In genomic region chr6:108660206-108660877, GRCm38 (mm10) we compare ENCODE assay signal across 1 mouse cellular context.
TF ChIP-seq lines count a peak whose summit lies in the region.

Gene Bhlhe40 (plus strand): TSS chr6:108660629.

TF ChIP-seq in CH12.LX, 34 proteins besides CTCF, POLR2A, EP300 and RAD21 (continued from another document):
- TF ChIP-seq MAFK (IDR thresholded peaks at IDR 0.05; ENCODE audit: insufficient replicate concordance, low read length) (no peak), IRF4 (IDR thresholded peaks at IDR 0.05; ENCODE audit: low read depth, low read length) (peak; percentile 62), NELFE (IDR thresholded peaks at IDR 0.05; ENCODE audit: low read depth, low read length) (peak; percentile 88)
